Mouse (Mus musculus) layer of hippocampus, adult 2 months (tissue): ENCODE measurements at regions not wholly inside any gene's neighbourhood (a gene's known extent, or its start where the extent isn't known, plus 50 kb on each side); places are given as distances from the start of the nearest gene placed in this dataset.

Experiments
- DNase-seq, 2 experiments: peaks; one replicate each; pipeline ENCODE4 v3.0.0; 2022; ENCODE audit warnings: low spot score in 2 of 2
- H3K27ac ChIP-seq: fragments of 200-600 bp; 2 replicates; pipeline ENCODE4 v1.8.1; 2022
- H3K4me3 ChIP-seq: fragments of 200-600 bp; 2 replicates; pipeline ENCODE4 v1.8.1; 2022; ENCODE audit warnings: mild to moderate bottlenecking
- CTCF ChIP-seq: fragments of 200-600 bp; conservative IDR thresholded peaks from 2 replicates; pipeline ENCODE4 v1.8.1; 2022; ENCODE audit warnings: antibody characterized with exemption, mild to moderate bottlenecking, moderate library complexity

GRCm38 (mm10) chr3:131698070-131698750 is 133.6 kb downstream of the Papss1 start:
- Histone ChIP-seq H3K27ac (no peak overlapping the region), H3K4me3 (no peak overlapping the region)
- no peak for DNase-seq
- TF ChIP-seq CTCF = no peak

- TF ChIP-seq CTCF = peak; percentile 70
- Histone ChIP-seq H3K4me3 (no peak overlapping the region), H3K27ac (no peak overlapping the region)
- DNase-seq = peak in 1 of 2 experiments; percentile 21
Observed at GRCm38 (mm10) chr3:131703134-131703533, 138.6 kb downstream of the Papss1 start.

- no peak for DNase-seq
- H3K4me3 ChIP-seq = no peak overlapping the region
- H3K27ac ChIP-seq = no peak overlapping the region
- no peak for TF ChIP-seq CTCF
Observed at GRCm38 (mm10) chr3:131713532-131713931, 149.0 kb downstream of the Papss1 start.

GRCm38 (mm10) chr3:131718761-131719160 is 154.2 kb downstream of the Papss1 start:
- H3K4me3 ChIP-seq = no peak overlapping the region
- TF ChIP-seq CTCF = no peak
- no peak overlapping the region for H3K27ac ChIP-seq
- DNase-seq = no peak

GRCm38 (mm10) chr3:131728618-131729017 is 164.1 kb downstream of the Papss1 start:
- TF ChIP-seq CTCF = no peak
- no peak for DNase-seq
- Histone ChIP-seq H3K4me3 (no peak overlapping the region), H3K27ac (no peak overlapping the region)

- DNase-seq = no peak
- Histone ChIP-seq H3K4me3 (no peak overlapping the region), H3K27ac (no peak overlapping the region)
- no peak for TF ChIP-seq CTCF
Observed at GRCm38 (mm10) chr3:131734226-131734625, 169.7 kb downstream of the Papss1 start.

GRCm38 (mm10) chr3:131737461-131737860 is 172.9 kb downstream of the Papss1 start:
- no peak overlapping the region for H3K27ac ChIP-seq
- no peak for DNase-seq
- H3K4me3 ChIP-seq = no peak overlapping the region
- TF ChIP-seq CTCF = no peak

- Histone ChIP-seq H3K4me3 (no peak overlapping the region), H3K27ac (no peak overlapping the region)
- TF ChIP-seq CTCF = no peak
- DNase-seq = no peak
Observed at GRCm38 (mm10) chr3:131737953-131738598, 173.5 kb downstream of the Papss1 start.

- no peak for TF ChIP-seq CTCF
- Histone ChIP-seq H3K4me3 (no peak overlapping the region), H3K27ac (no peak overlapping the region)
- no peak for DNase-seq
Observed at GRCm38 (mm10) chr3:131755537-131755936, 191.0 kb downstream of the Papss1 start.

GRCm38 (mm10) chr3:131756126-131756525 is 191.6 kb downstream of the Papss1 start:
- DNase-seq = no peak
- H3K27ac ChIP-seq = no peak overlapping the region
- TF ChIP-seq CTCF = no peak
- no peak overlapping the region for H3K4me3 ChIP-seq

- DNase-seq = no peak
- TF ChIP-seq CTCF = no peak
- Histone ChIP-seq H3K4me3 (no peak overlapping the region), H3K27ac (no peak overlapping the region)
Observed at GRCm38 (mm10) chr3:131769976-131770375, 205.4 kb downstream of the Papss1 start.

- H3K4me3 ChIP-seq = no peak overlapping the region
- no peak for DNase-seq
- no peak overlapping the region for H3K27ac ChIP-seq
- TF ChIP-seq CTCF = no peak
Observed at GRCm38 (mm10) chr3:131770486-131770885, 205.9 kb downstream of the Papss1 start.

GRCm38 (mm10) chr3:131771863-131772546 is 207.4 kb downstream of the Papss1 start:
- H3K4me3 ChIP-seq = no peak overlapping the region
- no peak for TF ChIP-seq CTCF
- no peak for DNase-seq
- H3K27ac ChIP-seq = no peak overlapping the region
